ENCODE assay signal across 13 mouse cellular contexts in the genomic region with DNA sequence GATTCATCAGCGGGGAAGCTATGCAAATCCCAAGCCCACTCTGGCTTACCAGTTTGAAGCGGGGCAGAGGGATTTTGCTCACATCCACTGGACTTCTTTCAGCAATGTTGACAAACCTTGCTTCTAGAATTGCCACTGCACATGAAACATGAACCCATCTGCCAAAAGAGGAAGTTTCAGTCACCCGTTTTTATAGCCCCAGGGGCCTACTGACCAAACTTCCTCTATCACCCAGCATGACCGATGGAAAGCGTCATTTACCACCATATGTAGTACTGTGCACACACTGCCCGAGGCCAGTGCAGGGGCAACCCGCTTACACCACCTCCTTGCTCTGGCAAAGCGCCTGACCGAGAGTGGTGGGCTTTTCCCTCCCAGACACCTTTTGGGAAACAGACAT. TPM values are rescaled to one million over a fixed set of nuclear protein-coding genes. Genes with fewer than 3 reads are reported as not detected.
DNase-seq lines count a peak whose midpoint lies in the region; ATAC-seq and TF ChIP-seq lines count a peak whose summit lies in the region.
"Had no signal": no experiment of that assay in that cellular context is flagged by ENCODE, and none has a peak within 500 bp of the region (broad histone marks: within the 10 kb centered on the region; RNA-seq: fewer than 3 reads in every experiment).

No protein-coding gene starts in this region.

- WGBS in midbrain, postnatal 0 days: 91% methylated on average over 9 of the region's 9 CpGs

- no peak overlapping the region for H3K4me2 ChIP-seq in midbrain, postnatal 0 days (ENCODE audit: low read depth, low read length, poor library complexity, severe bottlenecking)
- H3K4me2 ChIP-seq: embryonic facial prominence, embryonic 13.5 days; forebrain, embryonic 15.5 days; hindbrain, embryonic 13.5 days; lung, embryonic 15.5 days had no signal

- no peak for TF ChIP-seq RAD21 in MEL (IDR thresholded peaks at IDR 0.05; ENCODE audit: low read depth, low read length)

- no peaks in the 10 kb centered on the region for H3K27me3 ChIP-seq in MEL (ENCODE audit: control insufficient read depth in 1 of 2, insufficient read depth in 2 of 2, low read length in 2 of 2)
- H3K27me3 ChIP-seq in midbrain, postnatal 0 days (ENCODE audit: insufficient read depth, low read length): no peaks in the 10 kb centered on the region
- H3K27me3 ChIP-seq: embryonic facial prominence, embryonic 13.5 days; forebrain, embryonic 15.5 days; hindbrain, embryonic 13.5 days; lung, embryonic 15.5 days had no signal

- H3K79me2 ChIP-seq in MEL (ENCODE audit: control insufficient read depth, insufficient read depth, low read length, poor library complexity): no peaks in the 10 kb centered on the region

- no peak overlapping the region for H3K9ac ChIP-seq in MEL (ENCODE audit: control insufficient read depth, low read depth, low read length, poor library complexity, severe bottlenecking)
- no peak overlapping the region for H3K9ac ChIP-seq in midbrain, postnatal 0 days (replicated peaks; ENCODE audit: low read length, poor library complexity, severe bottlenecking)
- H3K9ac ChIP-seq: embryonic facial prominence, embryonic 13.5 days; forebrain, embryonic 15.5 days; hindbrain, embryonic 13.5 days; lung, embryonic 15.5 days had no signal

- H3K27ac ChIP-seq in MEL (ENCODE audit: control insufficient read depth, low read depth, low read length): peak overlapping the region; percentile 55
- H3K27ac ChIP-seq in midbrain, postnatal 0 days (ENCODE audit: low read depth, low read length): no peak overlapping the region
- H3K27ac ChIP-seq: embryonic facial prominence, embryonic 13.5 days; forebrain, embryonic 15.5 days; hindbrain, embryonic 13.5 days; lung, embryonic 15.5 days had no signal

- DNase-seq in kidney, adult 9 months: peak; percentile 37
- DNase-seq in kidney, postnatal 14 days: no peak
- DNase-seq in A20 (ENCODE audit: low read depth, low spot score) (peak; percentile 85), MEL (ENCODE audit: low read depth, low spot score) (peak; percentile 86)
- DNase-seq in urinary bladder, postnatal 10 days (ENCODE audit: low spot score): no peak
- DNase-seq in midbrain, postnatal 0 days (ENCODE audit: low spot score): no peak
- DNase-seq: cerebellum, adult 11-12 months; thymus, postnatal 25 days had no signal

- no peak for TF ChIP-seq CTCF in MEL (IDR thresholded peaks at IDR 0.05 in 2 of 3, conservative IDR thresholded peaks at IDR 0.05 in 1 of 3; ENCODE audit: control insufficient read depth in 1 of 3, insufficient read depth in 1 of 3, low read depth in 2 of 3, low read length in 3 of 3, poor library complexity in 1 of 3, severe bottlenecking in 1 of 3)
- no peak for TF ChIP-seq CTCF in midbrain, postnatal 0 days (IDR thresholded peaks at IDR 0.05)

- H3K4me3 ChIP-seq in MEL (ENCODE audit: control insufficient read depth in 1 of 2, insufficient read depth in 1 of 2, low read depth in 2 of 2, low read length in 2 of 2): no peak overlapping the region
- H3K4me3 ChIP-seq in midbrain, postnatal 0 days (ENCODE audit: low read depth, low read length): no peak overlapping the region
- H3K4me3 ChIP-seq: embryonic facial prominence, embryonic 13.5 days; forebrain, embryonic 15.5 days; hindbrain, embryonic 13.5 days; lung, embryonic 15.5 days had no signal

- peak in 1 of 2 experiments; percentile 54; a peak in 2 of 4 replicates for TF ChIP-seq EP300 in MEL (IDR thresholded peaks at IDR 0.05; ENCODE audit: low read depth in 1 of 2, low read length in 2 of 2)

- peaks cover 9 to 21% of the 10 kb centered on the region in 2 experiments for H3K4me1 ChIP-seq in MEL (ENCODE audit: control insufficient read depth in 1 of 2, insufficient read depth in 2 of 2, low read length in 2 of 2)
- no peaks in the 10 kb centered on the region for H3K4me1 ChIP-seq in midbrain, postnatal 0 days (ENCODE audit: insufficient read depth, low read length)
- H3K4me1 ChIP-seq: embryonic facial prominence, embryonic 13.5 days; forebrain, embryonic 15.5 days; lung, embryonic 15.5 days had no signal

- H3K9me3 ChIP-seq in MEL (replicated peaks; ENCODE audit: insufficient read depth, low read length): no peaks in the 10 kb centered on the region
- no peaks in the 10 kb centered on the region for H3K9me3 ChIP-seq in midbrain, postnatal 0 days (ENCODE audit: low read length)
- H3K9me3 ChIP-seq: embryonic facial prominence, embryonic 13.5 days; forebrain, embryonic 15.5 days; hindbrain, embryonic 13.5 days; lung, embryonic 15.5 days had no signal

- no peak for TF ChIP-seq POLR2A in MEL (IDR thresholded peaks at IDR 0.05; ENCODE audit: control insufficient read depth in 1 of 2, insufficient read depth in 1 of 2, low read depth in 1 of 2, low read length in 2 of 2, poor library complexity in 1 of 2)

- ATAC-seq in megakaryocyte progenitor cell, adult 5-6 weeks (replicated peaks; ENCODE audit: poor library complexity): peak; percentile 89
- no peak for ATAC-seq in midbrain, postnatal 0 days (ENCODE audit: low FRiP score)
- ATAC-seq: forebrain, embryonic 15.5 days had no signal

- peaks cover 17 to 26% of the 10 kb centered on the region in 2 experiments for H3K36me3 ChIP-seq in MEL (ENCODE audit: control insufficient read depth in 1 of 2, insufficient read depth in 2 of 2, low read length in 2 of 2)
- peaks cover 88% of the 10 kb centered on the region for H3K36me3 ChIP-seq in midbrain, postnatal 0 days (ENCODE audit: insufficient read depth, low read length)

TF ChIP-seq in MEL, 35 proteins besides CTCF, POLR2A, EP300 and RAD21:
- TF ChIP-seq NELFE (IDR thresholded peaks at IDR 0.05; ENCODE audit: low read depth, low read length): no peak
- no peak for TF ChIP-seq GATA1 (IDR thresholded peaks at IDR 0.05; ENCODE audit: low read depth, low read length)
- TF ChIP-seq SIN3A (IDR thresholded peaks at IDR 0.05; ENCODE audit: low read length): peak; percentile 76
- peak; percentile 63; the same call in 1 of the 2 replicates for TF ChIP-seq MAX (IDR thresholded peaks at IDR 0.05; ENCODE audit: low read length)
- TF ChIP-seq MXI1 (IDR thresholded peaks at IDR 0.05; ENCODE audit: low read depth, low read length): peak; percentile 75
- peak; percentile 59; the same call in 1 of the 2 replicates for TF ChIP-seq ETS1 (IDR thresholded peaks at IDR 0.05; ENCODE audit: low read depth, low read length)
- no peak for TF ChIP-seq ZC3H11A (IDR thresholded peaks at IDR 0.05; ENCODE audit: low read depth, low read length)
- peak; percentile 49; the same call in 1 of the 2 replicates for TF ChIP-seq MYC (IDR thresholded peaks at IDR 0.05; ENCODE audit: low read depth, low read length)
TF ChIP-seq in MEL: peak in this region for 5.

RNA-seq across cellular contexts. Expression of gene St3gal3, which starts 9.6 kb away (rescaled TPM):
- total RNA-seq in MEL (2012; rRNA removed): 13.2 and 16.4 TPM in 2 replicates
- polyA plus RNA-seq in MEL (2012; ENCODE audit: insufficient read depth in 1 of 2, insufficient read length in 2 of 2, low read depth in 1 of 2, low replicate concordance in 2 of 2, missing spikeins in 1 of 2): 10 to 100 TPM in 1 of 2 experiments, not detected in 1; 23.3 TPM
- 3.9 and 4.6 TPM in 2 replicates for total RNA-seq in megakaryocyte progenitor cell, adult 5-6 weeks (2015)
- 4.7 and 5.2 TPM in 2 replicates for total RNA-seq in megakaryocyte progenitor cell, adult 5-6 weeks (2017)
- 41.9 and 46.3 TPM in 2 replicates for total RNA-seq in midbrain, postnatal 0 days (2014; rRNA removed)
- polyA plus RNA-seq in midbrain, postnatal 0 days (2015; fragmentation: Nextera tagmentation; extraction: Ambion mirVana): 10.6 and 10.7 TPM in 2 replicates

RNA-seq across cellular contexts. Expression of gene Kdm4a, which starts 35.5 kb away (rescaled TPM):
- 31.4 and 36.8 TPM in 2 replicates for total RNA-seq in MEL (2012; rRNA removed)
- 10 to 100 TPM in 1 of 2 experiments, not detected in 1; 49.6 TPM for polyA plus RNA-seq in MEL (2012; ENCODE audit: insufficient read depth in 1 of 2, insufficient read length in 2 of 2, low read depth in 1 of 2, low replicate concordance in 2 of 2, missing spikeins in 1 of 2)
- total RNA-seq in megakaryocyte progenitor cell, adult 5-6 weeks (2015): 9.1 and 9.6 TPM in 2 replicates
- total RNA-seq in megakaryocyte progenitor cell, adult 5-6 weeks (2017): 20.2 and 27.5 TPM in 2 replicates
- total RNA-seq in midbrain, postnatal 0 days (2014; rRNA removed): 88.8 and 90.9 TPM in 2 replicates
- polyA plus RNA-seq in midbrain, postnatal 0 days (2015; fragmentation: Nextera tagmentation; extraction: Ambion mirVana): 32.0 and 34.8 TPM in 2 replicates

Comparison
In these comparisons a context has a peak if more than half of its experiments do, and no peak if none do; other contexts are left out.
1. DNase-seq: peak in kidney, adult 9 months (single experiment), A20 (single experiment) and MEL (single experiment); none in kidney, postnatal 14 days (single experiment), urinary bladder, postnatal 10 days (single experiment) and midbrain, postnatal 0 days (single experiment).